Mouse (Mus musculus) G1E (cell line): ENCODE measurements around the gene Rbmxl2.

ENCODE experiments used
- CTCF ChIP-seq: IDR thresholded peaks from 2 replicates; pipeline ENCODE4 v1.5.1; 2012; ENCODE audit warnings: low read depth, low read length, inconsistent platforms, mixed read lengths
- POLR2AphosphoS5 ChIP-seq: IDR thresholded peaks from 2 replicates; pipeline ENCODE4 v1.6.1; 2012; ENCODE audit warnings: low read depth, low read length, inconsistent platforms; ENCODE audit not compliant: insufficient replicate concordance
- TAL1 ChIP-seq: conservative IDR thresholded peaks from 2 replicates; pipeline ENCODE4 v1.6.1; 2012; ENCODE audit warnings: low read depth, low read length, inconsistent platforms, mixed read lengths

GRCm38 (mm10) chr7:107207843-107208242, 1.4 kb upstream of the Rbmxl2 start:
- TF ChIP-seq TAL1 (no peak), POLR2AphosphoS5 (no peak), CTCF (no peak)
